Mouse (Mus musculus) kidney, postnatal 10 days (tissue): ENCODE data around the gene Cit.

Source experiments
- DNase-seq: peaks from one replicate; pipeline ENCODE4 v3.0.0; 2021; ENCODE audit warnings: mixed read lengths

Cit gene

GRCm38 (mm10) chr5:116052171-116052570 is 207.1 kb downstream of the Cit start:
- DNase-seq: no peak

GRCm38 (mm10) chr5:116052826-116053225 is 207.7 kb downstream of the Cit start:
- DNase-seq: no peak
